Comparison of ENCODE assay signal across 8 mouse cellular contexts in the genomic region with DNA sequence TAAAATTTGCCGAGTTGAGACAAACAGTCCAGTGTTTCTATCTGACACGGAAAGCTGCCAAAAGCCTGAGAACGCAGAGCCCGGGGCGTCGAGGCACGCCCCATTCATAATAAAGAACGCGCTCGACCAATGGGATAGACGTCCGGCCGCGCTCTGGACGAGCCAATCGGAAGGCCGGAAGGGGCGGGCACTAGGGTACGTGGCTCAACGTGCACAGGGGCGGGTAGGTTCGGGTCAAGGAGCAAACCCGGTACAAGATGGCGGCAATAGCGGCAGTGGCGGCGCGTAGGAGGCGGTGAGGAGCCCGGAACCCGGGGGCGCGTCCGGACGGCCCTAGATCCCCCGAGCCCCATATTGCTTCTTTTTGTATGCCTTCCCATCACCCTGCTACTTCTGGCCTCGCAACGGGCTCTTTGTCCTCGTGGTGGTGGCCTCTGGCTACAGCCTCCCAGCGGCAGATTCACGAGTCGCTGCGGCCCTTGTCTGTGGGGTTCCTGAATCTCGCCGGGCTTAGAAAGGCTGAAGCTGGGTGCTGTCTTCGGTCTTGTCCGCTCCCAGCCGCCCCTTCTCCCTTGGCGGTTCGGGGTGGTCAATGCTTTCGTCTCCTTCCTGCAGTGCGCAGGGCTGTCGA. TPM values are rescaled to one million over a fixed set of nuclear protein-coding genes. Genes with fewer than 3 reads are reported as not detected.
DNase-seq lines count a peak whose midpoint lies in the region; ATAC-seq and TF ChIP-seq lines count a peak whose summit lies in the region.

A gene (plus strand): TSS at position 207 of the 631 bp plus-strand sequence.

- TF ChIP-seq CTCF in C2C12 (IDR thresholded peaks at IDR 0.05; ENCODE audit: control insufficient read depth, insufficient read depth, insufficient read length), result no peak
- 0 out of 2 replicates have a peak, but pooled peaks have one; percentile 6 for TF ChIP-seq CTCF in brain, embryonic 14.5 days (IDR thresholded peaks at IDR 0.05; ENCODE audit: borderline replicate concordance, extremely low read depth, insufficient read depth, insufficient read length)
- 0 out of 2 replicates have a peak, but pooled peaks have one; percentile 8 for TF ChIP-seq CTCF in kidney, postnatal 0 days (IDR thresholded peaks at IDR 0.05; ENCODE audit: low read depth)

- peak within 1 kb of the TSS; percentile 86 for H3K27ac ChIP-seq in heart, embryonic 12.5 days (ENCODE audit: poor library complexity, severe bottlenecking)
- peak within 1 kb of the TSS; percentile 94 for H3K27ac ChIP-seq in kidney, postnatal 0 days
- H3K27ac ChIP-seq in liver, embryonic 11.5 days (ENCODE audit: low read depth, low read length), result peak within 1 kb of the TSS; percentile 93
- H3K27ac ChIP-seq in stomach, embryonic 14.5 days (ENCODE audit: low read length), result peak within 1 kb of the TSS; percentile 87

- peaks cover 94% of the 10 kb centered on the region for H3K79me2 ChIP-seq in C2C12 (ENCODE audit: control insufficient read depth, insufficient read depth)

- peak; percentile 54; the same call in 1 of the 2 replicates for TF ChIP-seq POLR2A in brain, embryonic 14.5 days (IDR thresholded peaks at IDR 0.05; ENCODE audit: borderline replicate concordance, extremely low read depth, insufficient read depth, insufficient read length, poor library complexity, severe bottlenecking)

- H3K9me3 ChIP-seq in erythroblast, embryonic 14.5 days (ENCODE audit: control insufficient read depth, low read length), result peaks cover 3% of the 10 kb centered on the region; the same call in 1 of the 2 replicates
- no peaks in the 10 kb centered on the region for H3K9me3 ChIP-seq in heart, embryonic 12.5 days (replicated peaks)
- H3K9me3 ChIP-seq in kidney, postnatal 0 days (replicated peaks; ENCODE audit: low read length), result no peaks in the 10 kb centered on the region
- H3K9me3 ChIP-seq in liver, embryonic 11.5 days (ENCODE audit: control insufficient read depth, low read length), result no peaks in the 10 kb centered on the region
- no peaks in the 10 kb centered on the region for H3K9me3 ChIP-seq in stomach, embryonic 14.5 days (ENCODE audit: control insufficient read depth, low read depth, low read length)

- DNase-seq in brain, embryonic 14.5 days (ENCODE audit: low read depth), result peak; percentile 99
- peak; percentile 99 for DNase-seq in kidney, postnatal 0 days (ENCODE audit: low spot score)
- peak; percentile 95 for DNase-seq in liver, embryonic 11.5 days (ENCODE audit: low spot score)
- DNase-seq in naive thymus-derived CD4-positive, alpha-beta T cell, adult 2 months (ENCODE audit: low read depth), result peak; percentile 96

- H3K79me3 ChIP-seq in C2C12 (ENCODE audit: low read depth), result peaks cover 72% of the 10 kb centered on the region

- H3K4me1 ChIP-seq in erythroblast, embryonic 14.5 days (ENCODE audit: control insufficient read depth), result peaks cover 70% of the 10 kb centered on the region
- H3K4me1 ChIP-seq in heart, embryonic 12.5 days (replicated peaks), result peaks cover 38% of the 10 kb centered on the region
- peaks cover 16% of the 10 kb centered on the region for H3K4me1 ChIP-seq in kidney, postnatal 0 days (replicated peaks; ENCODE audit: insufficient read depth, low read length)
- peaks cover 25% of the 10 kb centered on the region for H3K4me1 ChIP-seq in liver, embryonic 11.5 days (replicated peaks; ENCODE audit: control insufficient read depth, insufficient read depth, low read length)
- H3K4me1 ChIP-seq in stomach, embryonic 14.5 days (ENCODE audit: control insufficient read depth, insufficient read depth, low read length), result peaks cover 20% of the 10 kb centered on the region

- WGBS in heart, embryonic 12.5 days, result under 1% methylated on average over 53 of the region's 53 CpGs
- WGBS in kidney, postnatal 0 days, result under 1% methylated on average over 53 of the region's 53 CpGs
- WGBS in liver, embryonic 11.5 days, result under 1% methylated on average over 53 of the region's 53 CpGs
- WGBS in stomach, embryonic 14.5 days, result under 1% methylated on average over 53 of the region's 53 CpGs

- ATAC-seq in heart, embryonic 12.5 days (ENCODE audit: insufficient number of reproducible peaks, low FRiP score), result peak; percentile 99
- ATAC-seq in kidney, postnatal 0 days (replicated peaks; ENCODE audit: low FRiP score, low read depth), result peak; percentile 98
- ATAC-seq in liver, embryonic 11.5 days (replicated peaks; ENCODE audit: low FRiP score), result peak; percentile 98
- ATAC-seq in stomach, embryonic 14.5 days (ENCODE audit: insufficient number of reproducible peaks, insufficient read depth, low FRiP score, low read depth), result peak; percentile 99

- no peaks in the 10 kb centered on the region for H3K27me3 ChIP-seq in C2C12 (ENCODE audit: control insufficient read depth, insufficient read depth, insufficient read length)
- H3K27me3 ChIP-seq in erythroblast, embryonic 14.5 days (ENCODE audit: control insufficient read depth), result no peaks in the 10 kb centered on the region
- H3K27me3 ChIP-seq in heart, embryonic 12.5 days (replicated peaks), result no peaks in the 10 kb centered on the region
- H3K27me3 ChIP-seq in kidney, postnatal 0 days (ENCODE audit: insufficient read depth, low read length), result no peaks in the 10 kb centered on the region
- H3K27me3 ChIP-seq in liver, embryonic 11.5 days (replicated peaks; ENCODE audit: control insufficient read depth, insufficient read depth, low read length), result no peaks in the 10 kb centered on the region
- no peaks in the 10 kb centered on the region for H3K27me3 ChIP-seq in stomach, embryonic 14.5 days (ENCODE audit: control insufficient read depth, insufficient read depth, low read length)

- H3ac ChIP-seq in C2C12 (ENCODE audit: control insufficient read depth, insufficient read length, low read depth), result peak within 1 kb of the TSS; percentile 99

- H3K36me3 ChIP-seq in C2C12 (ENCODE audit: control insufficient read depth, insufficient read depth), result peaks cover 55% of the 10 kb centered on the region
- peaks cover 68% of the 10 kb centered on the region for H3K36me3 ChIP-seq in erythroblast, embryonic 14.5 days (ENCODE audit: control insufficient read depth)
- peaks cover 44% of the 10 kb centered on the region for H3K36me3 ChIP-seq in heart, embryonic 12.5 days
- 0 out of 2 replicates have a peak, but pooled peaks cover 3% of the 10 kb centered on the region for H3K36me3 ChIP-seq in kidney, postnatal 0 days (ENCODE audit: insufficient read depth, low read length)
- H3K36me3 ChIP-seq in liver, embryonic 11.5 days (ENCODE audit: control insufficient read depth, insufficient read depth, low read length), result peaks cover 16% of the 10 kb centered on the region; the same call in 1 of the 2 replicates
- H3K36me3 ChIP-seq in stomach, embryonic 14.5 days (ENCODE audit: control insufficient read depth, insufficient read depth, low read length), result peaks cover 24% of the 10 kb centered on the region

- H3K4me3 ChIP-seq in C2C12 (ENCODE audit: insufficient read depth, poor library complexity, severe bottlenecking), result peak within 1 kb of the TSS; percentile 100
- H3K4me3 ChIP-seq in erythroblast, embryonic 14.5 days (replicated peaks), result peak within 1 kb of the TSS; percentile 70
- H3K4me3 ChIP-seq in heart, embryonic 12.5 days, result peak within 1 kb of the TSS; percentile 97
- H3K4me3 ChIP-seq in kidney, postnatal 0 days (replicated peaks; ENCODE audit: low read depth, low read length), result peak within 1 kb of the TSS; percentile 85
- H3K4me3 ChIP-seq in liver, embryonic 11.5 days (ENCODE audit: low read depth, low read length), result peak within 1 kb of the TSS; percentile 98
- peak within 1 kb of the TSS; percentile 99 for H3K4me3 ChIP-seq in stomach, embryonic 14.5 days (ENCODE audit: low read depth, low read length)

- peak within 1 kb of the TSS; percentile 96 for H3K9ac ChIP-seq in heart, embryonic 12.5 days
- peak within 1 kb of the TSS; percentile 95 for H3K9ac ChIP-seq in kidney, postnatal 0 days (ENCODE audit: low read depth, low read length)
- H3K9ac ChIP-seq in liver, embryonic 11.5 days (ENCODE audit: low read depth, low read length), result peak within 1 kb of the TSS; percentile 97
- H3K9ac ChIP-seq in stomach, embryonic 14.5 days (replicated peaks; ENCODE audit: low read depth, low read length), result peak within 1 kb of the TSS; percentile 95

- H3K4me2 ChIP-seq in heart, embryonic 12.5 days, result peak within 1 kb of the TSS; percentile 94
- peak within 1 kb of the TSS; percentile 87 for H3K4me2 ChIP-seq in kidney, postnatal 0 days (ENCODE audit: low read length)
- H3K4me2 ChIP-seq in liver, embryonic 11.5 days, result peak within 1 kb of the TSS; percentile 87
- H3K4me2 ChIP-seq in stomach, embryonic 14.5 days (replicated peaks; ENCODE audit: low read depth, low read length), result peak within 1 kb of the TSS; percentile 87

TF ChIP-seq in C2C12, 6 proteins besides CTCF, POLR2A, EP300 and RAD21:
- TF ChIP-seq MYOG (IDR thresholded peaks at IDR 0.05; ENCODE audit: control insufficient read depth, extremely low read depth, insufficient read length) (no peak), MYOD1 (IDR thresholded peaks at IDR 0.05; ENCODE audit: control insufficient read depth, insufficient read length, low read depth) (no peak), CEBPB (IDR thresholded peaks at IDR 0.05; ENCODE audit: low read depth) (no peak)
TF ChIP-seq in C2C12: peak in this region for 0.

RNA-seq across cellular contexts. Expression of the gene that starts here (rescaled TPM):
- 117 TPM for polyA plus RNA-seq in C2C12 (2012; fragmentation: generic; extraction: Trizol)
- polyA plus RNA-seq in brain, embryonic 14.5 days (2012; rRNA removed), result 155 and 182 TPM in 2 replicates
- 1.9 and 2.5 TPM in 2 replicates for polyA plus RNA-seq in erythroblast, embryonic 14.5 days (2012)
- 78.7 and 83.6 TPM in 2 replicates for polyA plus RNA-seq in heart, embryonic 12.5 days (2016; fragmentation: Nextera tagmentation; extraction: Ambion mirVana)
- 74.6 and 80.9 TPM in 2 replicates for polyA plus RNA-seq in kidney, postnatal 0 days (2015; fragmentation: Nextera tagmentation; extraction: Ambion mirVana)
- polyA plus RNA-seq in liver, embryonic 11.5 days (2014; fragmentation: Nextera tagmentation; extraction: Ambion mirVana), result 91.8 and 106 TPM in 2 replicates
- polyA plus RNA-seq in stomach, embryonic 14.5 days (2014; fragmentation: Nextera tagmentation; extraction: Ambion mirVana), result 82.0 and 90.3 TPM in 2 replicates

Comparison
In these comparisons a context has a peak if more than half of its experiments do, and no peak if none do; other contexts are left out.
1. Peak in every context shown above with its lines: DNase-seq, ATAC-seq, H3K4me3 ChIP-seq and H3K27ac ChIP-seq.
2. RNA of the gene that starts here (polyA plus RNA-seq): 155 to 182 TPM in brain, embryonic 14.5 days, 117 TPM in C2C12 (single experiment), 91.8 to 106 TPM in liver, embryonic 11.5 days, 82.0 to 90.3 TPM in stomach, embryonic 14.5 days, 78.7 to 83.6 TPM in heart, embryonic 12.5 days and 74.6 to 80.9 TPM in kidney, postnatal 0 days; 1.9 to 2.5 TPM in erythroblast, embryonic 14.5 days; every median in the first group is over 10 times any median in the second.